20 mouse cellular contexts compared by ENCODE assay signal in genomic region chr1:121278370-121278769, GRCm38 (mm10). TPM values are rescaled to one million over a fixed set of nuclear protein-coding genes. Genes with fewer than 3 reads are reported as not detected.
DNase-seq lines count a peak whose midpoint lies in the region; ATAC-seq lines count a peak whose summit lies in the region.
"Had no signal": no experiment of that assay in that cellular context is flagged by ENCODE, and none has a peak within 500 bp of the region (broad histone marks: within the 10 kb centered on the region; RNA-seq: fewer than 3 reads in every experiment).

No protein-coding gene starts in this region.

- no peak for DNase-seq in forebrain, embryonic 14.5 days (ENCODE audit: low spot score)
- DNase-seq in heart, embryonic 10.5 days (ENCODE audit: low spot score) = peak; percentile 61
- no peak for DNase-seq in midbrain, embryonic 11.5 days (ENCODE audit: low spot score, missing footprints)
- no peak for DNase-seq in frontal cortex, postnatal 25 days (ENCODE audit: low spot score in 2 of 2)
- DNase-seq: adrenal gland, postnatal 10 days; B cell, adult 2 months; cerebellum, adult 18-20 months; cerebellum, adult 9-11 months; cerebellum, postnatal 36 days; gastrocnemius, postnatal 14 days; heart, adult 2 months; heart, postnatal 36 days; kidney, adult 2 months had no signal

- peak; percentile 57; the same call in 1 of the 2 replicates for ATAC-seq in forebrain, embryonic 13.5 days
- ATAC-seq in forebrain, embryonic 14.5 days = no peak
- no peak for ATAC-seq in heart, embryonic 11.5 days (replicated peaks; ENCODE audit: insufficient number of reproducible peaks, low FRiP score, low TSS enrichment)
- ATAC-seq in midbrain, embryonic 16.5 days = peak; percentile 68
- ATAC-seq in midbrain, embryonic 11.5 days (ENCODE audit: low FRiP score) = no peak
- ATAC-seq: CD4-positive, CD25-positive, alpha-beta regulatory T cell, adult 4 months; intestine, embryonic 16.5 days had no signal

- no peak overlapping the region for H3K27ac ChIP-seq in forebrain, embryonic 13.5 days
- no peak overlapping the region for H3K27ac ChIP-seq in forebrain, embryonic 14.5 days (ENCODE audit: low read depth, low read length)
- H3K27ac ChIP-seq in heart, embryonic 10.5 days = no peak overlapping the region
- no peak overlapping the region for H3K27ac ChIP-seq in heart, embryonic 11.5 days (ENCODE audit: low read depth, low read length)
- H3K27ac ChIP-seq in midbrain, embryonic 16.5 days (ENCODE audit: low read length) = no peak overlapping the region
- H3K27ac ChIP-seq in midbrain, embryonic 11.5 days (ENCODE audit: low read depth, low read length) = no peak overlapping the region
- H3K27ac ChIP-seq: embryonic facial prominence, embryonic 13.5 days; heart, adult 2 months; heart, embryonic 13.5 days had no signal

- no peak overlapping the region for H3K9ac ChIP-seq in forebrain, embryonic 13.5 days
- H3K9ac ChIP-seq in forebrain, embryonic 14.5 days (ENCODE audit: low read length) = no peak overlapping the region
- H3K9ac ChIP-seq in heart, embryonic 11.5 days (ENCODE audit: low read depth, low read length) = no peak overlapping the region
- no peak overlapping the region for H3K9ac ChIP-seq in midbrain, embryonic 16.5 days (ENCODE audit: low read depth, low read length)
- H3K9ac ChIP-seq in midbrain, embryonic 11.5 days (ENCODE audit: low read length) = no peak overlapping the region
- H3K9ac ChIP-seq: embryonic facial prominence, embryonic 13.5 days; heart, embryonic 13.5 days had no signal

- H3K36me3 ChIP-seq in forebrain, embryonic 13.5 days (ENCODE audit: poor library complexity, severe bottlenecking) = no peaks in the 10 kb centered on the region
- H3K36me3 ChIP-seq in forebrain, embryonic 14.5 days (ENCODE audit: control insufficient read depth, insufficient read depth, low read length) = no peaks in the 10 kb centered on the region
- no peaks in the 10 kb centered on the region for H3K36me3 ChIP-seq in heart, embryonic 10.5 days
- H3K36me3 ChIP-seq in heart, embryonic 11.5 days (ENCODE audit: control insufficient read depth, insufficient read depth, low read length) = no peaks in the 10 kb centered on the region
- no peaks in the 10 kb centered on the region for H3K36me3 ChIP-seq in midbrain, embryonic 16.5 days (ENCODE audit: control insufficient read depth, insufficient read depth, low read length)
- H3K36me3 ChIP-seq in midbrain, embryonic 11.5 days (ENCODE audit: control insufficient read depth, insufficient read depth, low read length) = no peaks in the 10 kb centered on the region
- H3K36me3 ChIP-seq: embryonic facial prominence, embryonic 13.5 days; heart, embryonic 13.5 days had no signal

- H3K27me3 ChIP-seq in forebrain, embryonic 13.5 days = no peaks in the 10 kb centered on the region
- H3K27me3 ChIP-seq in forebrain, embryonic 14.5 days (replicated peaks; ENCODE audit: control insufficient read depth, insufficient read depth, low read length) = no peaks in the 10 kb centered on the region
- no peaks in the 10 kb centered on the region for H3K27me3 ChIP-seq in heart, embryonic 10.5 days (ENCODE audit: insufficient read depth, poor library complexity, severe bottlenecking)
- no peaks in the 10 kb centered on the region for H3K27me3 ChIP-seq in heart, embryonic 11.5 days (ENCODE audit: control insufficient read depth, insufficient read depth, low read length)
- no peaks in the 10 kb centered on the region for H3K27me3 ChIP-seq in midbrain, embryonic 16.5 days (ENCODE audit: control insufficient read depth, insufficient read depth, low read depth, low read length)
- no peaks in the 10 kb centered on the region for H3K27me3 ChIP-seq in midbrain, embryonic 11.5 days (ENCODE audit: control insufficient read depth, insufficient read depth, low read length)
- H3K27me3 ChIP-seq: embryonic facial prominence, embryonic 13.5 days; heart, embryonic 13.5 days had no signal

- no peaks in the 10 kb centered on the region for H3K4me1 ChIP-seq in forebrain, embryonic 13.5 days
- no peaks in the 10 kb centered on the region for H3K4me1 ChIP-seq in forebrain, embryonic 14.5 days (ENCODE audit: control insufficient read depth, insufficient read depth, low read length)
- no peaks in the 10 kb centered on the region for H3K4me1 ChIP-seq in heart, embryonic 10.5 days
- no peaks in the 10 kb centered on the region for H3K4me1 ChIP-seq in heart, embryonic 11.5 days (ENCODE audit: control insufficient read depth, insufficient read depth, low read length)
- no peaks in the 10 kb centered on the region for H3K4me1 ChIP-seq in midbrain, embryonic 16.5 days (ENCODE audit: control insufficient read depth, insufficient read depth, low read length)
- no peaks in the 10 kb centered on the region for H3K4me1 ChIP-seq in midbrain, embryonic 11.5 days (ENCODE audit: control insufficient read depth, insufficient read depth, low read length)
- H3K4me1 ChIP-seq: embryonic facial prominence, embryonic 13.5 days; heart, embryonic 13.5 days had no signal

- no peak overlapping the region for H3K4me3 ChIP-seq in forebrain, embryonic 13.5 days
- H3K4me3 ChIP-seq in forebrain, embryonic 14.5 days (ENCODE audit: low read depth, low read length) = no peak overlapping the region
- no peak overlapping the region for H3K4me3 ChIP-seq in heart, embryonic 10.5 days
- no peak overlapping the region for H3K4me3 ChIP-seq in heart, embryonic 11.5 days (ENCODE audit: low read depth, low read length)
- no peak overlapping the region for H3K4me3 ChIP-seq in midbrain, embryonic 16.5 days (ENCODE audit: low read depth, low read length)
- no peak overlapping the region for H3K4me3 ChIP-seq in midbrain, embryonic 11.5 days (ENCODE audit: low read depth, low read length)
- H3K4me3 ChIP-seq: embryonic facial prominence, embryonic 13.5 days; heart, adult 2 months; heart, embryonic 13.5 days had no signal

- no peak overlapping the region for H3K4me2 ChIP-seq in forebrain, embryonic 13.5 days
- no peak overlapping the region for H3K4me2 ChIP-seq in forebrain, embryonic 14.5 days (ENCODE audit: low read length)
- no peak overlapping the region for H3K4me2 ChIP-seq in heart, embryonic 11.5 days
- H3K4me2 ChIP-seq in midbrain, embryonic 16.5 days (ENCODE audit: low read length) = no peak overlapping the region
- no peak overlapping the region for H3K4me2 ChIP-seq in midbrain, embryonic 11.5 days
- H3K4me2 ChIP-seq: embryonic facial prominence, embryonic 13.5 days; heart, embryonic 13.5 days had no signal

- H3K9me3 ChIP-seq in forebrain, embryonic 13.5 days (replicated peaks) = no peaks in the 10 kb centered on the region
- H3K9me3 ChIP-seq in forebrain, embryonic 14.5 days (replicated peaks; ENCODE audit: control insufficient read depth, low read length) = no peaks in the 10 kb centered on the region
- H3K9me3 ChIP-seq in heart, embryonic 10.5 days = no peaks in the 10 kb centered on the region; the same call in 1 of the 2 replicates
- H3K9me3 ChIP-seq in heart, embryonic 11.5 days (replicated peaks; ENCODE audit: control insufficient read depth, low read length) = no peaks in the 10 kb centered on the region
- no peaks in the 10 kb centered on the region for H3K9me3 ChIP-seq in midbrain, embryonic 16.5 days (replicated peaks; ENCODE audit: control insufficient read depth, low read length, poor library complexity, severe bottlenecking)
- H3K9me3 ChIP-seq in midbrain, embryonic 11.5 days (ENCODE audit: control insufficient read depth, low read length) = no peaks in the 10 kb centered on the region
- H3K9me3 ChIP-seq: embryonic facial prominence, embryonic 13.5 days; heart, embryonic 13.5 days had no signal

- WGBS in forebrain, embryonic 13.5 days = 79% methylated on average over 3 of the region's 3 CpGs
- WGBS in forebrain, embryonic 14.5 days = 78% methylated on average over 3 of the region's 3 CpGs
- 79% methylated on average over 3 of the region's 3 CpGs for WGBS in heart, embryonic 10.5 days
- WGBS in heart, embryonic 11.5 days (ENCODE audit: insufficient replicate concordance) = 64% methylated on average over 3 of the region's 3 CpGs
- WGBS in midbrain, embryonic 16.5 days = 70% methylated on average over 3 of the region's 3 CpGs
- 71% methylated on average over 3 of the region's 3 CpGs for WGBS in midbrain, embryonic 11.5 days

RNA-seq across cellular contexts. Expression of gene Insig2, which starts 54.0 kb away (rescaled TPM):
- polyA plus RNA-seq in forebrain, embryonic 13.5 days (2015; fragmentation: Nextera tagmentation; extraction: Ambion mirVana) = 33.9 and 46.5 TPM in 2 replicates
- polyA plus RNA-seq in forebrain, embryonic 14.5 days (2014; fragmentation: Nextera tagmentation; extraction: Ambion mirVana) = 23.8 and 31.4 TPM in 2 replicates
- polyA plus RNA-seq in heart, embryonic 10.5 days (2016; fragmentation: Nextera tagmentation; extraction: Ambion mirVana) = 24.5 and 25.9 TPM in 2 replicates
- polyA plus RNA-seq in heart, embryonic 11.5 days (2014; fragmentation: Nextera tagmentation; extraction: Ambion mirVana) = 16.4 and 22.8 TPM in 2 replicates
- 44.5 and 49.9 TPM in 2 replicates for polyA plus RNA-seq in midbrain, embryonic 16.5 days (2015; fragmentation: Nextera tagmentation; extraction: Ambion mirVana)
- polyA plus RNA-seq in midbrain, embryonic 11.5 days (2014; fragmentation: Nextera tagmentation; extraction: Ambion mirVana) = 16.9 and 17.8 TPM in 2 replicates

Comparison
In these comparisons a context has a peak if more than half of its experiments do, and no peak if none do; other contexts are left out.
1. ATAC-seq: peak in forebrain, embryonic 13.5 days (single experiment) and midbrain, embryonic 16.5 days (single experiment); none in forebrain, embryonic 14.5 days (single experiment), heart, embryonic 11.5 days (single experiment) and midbrain, embryonic 11.5 days (single experiment).